Mouse (Mus musculus) liver (tissue): ENCODE results near the gene Krr1.

Experiments used
- DNase-seq: peaks from one replicate; pipeline ENCODE4 v3.0.0-alpha.2; 2020; ENCODE audit warnings: mixed read lengths

Gene Krr1

GRCm38 (mm10) chr10:111972542-111973361, at the start of gene Krr1:
Gene Krr1 (plus strand): TSS chr10:111972664.
- peak; percentile 92 for DNase-seq

- no peak for DNase-seq
Observed at GRCm38 (mm10) chr10:111923503-111924135, 48.8 kb upstream of the Krr1 start.

- DNase-seq: no peak
Observed at GRCm38 (mm10) chr10:111924141-111924540, 48.3 kb upstream of the Krr1 start.

- DNase-seq: no peak
Observed at GRCm38 (mm10) chr10:111924716-111925488, 47.6 kb upstream of the Krr1 start.

GRCm38 (mm10) chr10:111925489-111925860, 47.0 kb upstream of the Krr1 start:
- DNase-seq: peak; percentile 82

- DNase-seq: no peak
Observed at GRCm38 (mm10) chr10:111932621-111933345, 39.7 kb upstream of the Krr1 start.

GRCm38 (mm10) chr10:111935207-111935606, 37.3 kb upstream of the Krr1 start:
- no peak for DNase-seq

GRCm38 (mm10) chr10:111936021-111936420, 36.4 kb upstream of the Krr1 start:
- no peak for DNase-seq

GRCm38 (mm10) chr10:111936491-111937145, 35.8 kb upstream of the Krr1 start:
- DNase-seq: no peak

- no peak for DNase-seq
Observed at GRCm38 (mm10) chr10:111937146-111937534, 35.3 kb upstream of the Krr1 start.

GRCm38 (mm10) chr10:111943026-111943425, 29.4 kb upstream of the Krr1 start:
- no peak for DNase-seq

- no peak for DNase-seq
Observed at GRCm38 (mm10) chr10:111945563-111945962, 26.9 kb upstream of the Krr1 start.

- DNase-seq: no peak
Observed at GRCm38 (mm10) chr10:111948041-111948440, 24.4 kb upstream of the Krr1 start.

- DNase-seq: no peak
Observed at GRCm38 (mm10) chr10:111949008-111949407, 23.5 kb upstream of the Krr1 start.

- DNase-seq: no peak
Observed at GRCm38 (mm10) chr10:111955836-111956235, 16.6 kb upstream of the Krr1 start.

GRCm38 (mm10) chr10:111957271-111958045, 15.0 kb upstream of the Krr1 start:
- peak; percentile 39 for DNase-seq

- DNase-seq: no peak
Observed at GRCm38 (mm10) chr10:111958046-111958421, 14.4 kb upstream of the Krr1 start.

GRCm38 (mm10) chr10:111959353-111959752, 13.1 kb upstream of the Krr1 start:
- no peak for DNase-seq

- DNase-seq: no peak
Observed at GRCm38 (mm10) chr10:111960459-111960858, 12.0 kb upstream of the Krr1 start.

- no peak for DNase-seq
Observed at GRCm38 (mm10) chr10:111966394-111966793, 6.1 kb upstream of the Krr1 start.

GRCm38 (mm10) chr10:111971929-111972328, 535 bp upstream of the Krr1 start:
- no peak for DNase-seq

- peak; percentile 48 for DNase-seq
Observed at GRCm38 (mm10) chr10:111977584-111977983, 5.1 kb downstream of the Krr1 start.
